Mouse (Mus musculus): ENCODE measurements at regions not wholly inside any gene's neighbourhood (a gene's known extent, or its start where the extent isn't known, plus 50 kb on each side); places are given as distances from the start of the nearest gene placed in this dataset.

GRCm38 (mm10) chr13:40652916-40653315, 85.3 kb downstream of the Tfap2a start:
- DNase-seq (ENCODE audit: extremely low read depth, low read depth, low spot score), result no peak

DNA sequence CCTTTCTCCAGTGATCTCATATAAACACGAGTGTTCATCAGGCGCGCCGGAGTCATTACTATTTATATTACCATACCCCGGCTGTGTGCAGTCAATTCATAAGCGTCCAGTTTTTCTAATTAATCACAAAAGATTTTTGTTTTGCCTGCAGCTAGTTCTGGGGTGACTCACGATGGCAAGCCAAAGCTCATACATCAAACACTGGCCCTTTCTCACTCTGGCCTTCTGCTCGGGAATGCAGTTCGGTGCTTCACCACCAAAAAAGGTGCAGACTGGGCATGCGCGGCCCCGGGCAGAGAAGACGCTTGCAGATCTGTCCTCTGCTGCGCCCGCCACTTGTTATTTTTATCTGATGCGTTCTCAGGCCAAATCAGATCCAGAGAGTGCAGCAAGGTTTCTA, 87.1 kb downstream of the Tfap2a start:
- DNase-seq (ENCODE audit: extremely low read depth, low read depth, low spot score), result no peak

GRCm38 (mm10) chr13:40650036-40650709, 88.0 kb downstream of the Tfap2a start:
- DNase-seq (ENCODE audit: extremely low read depth, low read depth, low spot score), result no peak

DNA sequence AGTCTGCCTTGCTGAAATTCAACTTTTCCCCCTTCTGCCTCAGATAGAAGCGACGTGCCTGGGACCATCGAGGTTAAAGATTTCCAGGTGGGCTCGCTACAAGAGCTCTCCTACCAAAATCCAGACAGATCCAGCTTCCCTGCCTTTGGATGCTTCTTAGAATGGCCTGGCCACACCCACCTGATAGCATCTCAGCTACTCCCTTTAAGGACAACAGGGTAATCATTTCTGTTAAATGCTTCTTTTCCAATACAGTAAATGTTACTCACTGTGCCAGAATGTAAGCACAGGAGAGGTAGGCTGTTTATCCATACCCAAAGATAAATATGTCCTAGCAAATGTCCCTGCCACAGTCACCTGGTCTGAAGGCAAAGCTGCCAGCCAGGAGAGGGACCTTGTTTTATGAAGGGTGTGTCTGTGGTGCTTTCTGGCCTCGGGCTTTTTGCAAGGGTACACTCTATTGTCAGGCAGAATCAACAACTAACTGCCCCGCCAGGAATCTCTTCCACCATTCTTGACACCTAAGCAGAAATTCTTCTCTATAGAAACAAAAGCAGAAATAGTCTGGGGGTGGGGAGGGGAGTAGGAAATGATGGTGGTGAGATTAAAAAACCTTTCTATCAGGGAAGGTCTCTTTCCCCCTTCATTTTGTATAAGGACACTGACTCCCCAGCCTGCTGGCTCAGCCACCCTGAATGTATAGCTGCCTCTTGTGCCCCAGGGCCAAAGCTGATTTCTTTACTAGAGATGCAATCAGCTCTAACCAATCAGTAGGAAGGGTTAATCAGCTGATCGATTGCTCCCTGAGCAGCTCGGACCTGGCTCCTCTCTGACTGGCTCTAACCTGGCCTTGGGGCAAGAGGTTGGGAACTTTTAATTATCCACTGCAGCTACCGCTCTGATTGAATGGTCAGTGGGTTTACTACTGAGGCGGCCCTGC, 88.8 kb downstream of the Tfap2a start:
- no peak for DNase-seq (ENCODE audit: extremely low read depth, low read depth, low spot score)

DNA sequence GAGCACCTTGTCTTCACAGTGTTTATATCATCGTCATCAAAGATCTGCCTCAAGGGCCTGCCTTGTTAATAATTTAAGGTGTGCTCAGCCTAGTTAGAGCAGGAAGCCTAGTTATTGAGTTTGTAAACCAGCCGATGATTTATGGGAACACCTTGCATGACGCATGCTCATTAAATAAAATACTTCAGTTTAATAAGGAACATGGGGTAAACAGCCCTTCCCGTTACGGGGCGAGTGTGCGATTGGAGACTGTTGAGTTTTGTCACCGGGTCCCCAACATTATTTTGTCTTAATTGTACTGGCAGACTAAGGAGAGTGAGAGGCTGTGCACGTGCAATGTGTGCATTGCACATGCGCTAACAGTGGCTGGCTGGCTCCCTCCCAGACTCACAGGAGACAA, 92.0 kb downstream of the Tfap2a start:
- DNase-seq (ENCODE audit: extremely low read depth, low read depth, low spot score), result no peak

GRCm38 (mm10) chr13:40645646-40646045, 92.5 kb downstream of the Tfap2a start:
- DNase-seq (ENCODE audit: extremely low read depth, low read depth, low spot score), result no peak

- no peak for DNase-seq (ENCODE audit: extremely low read depth, low read depth, low spot score)
Observed at GRCm38 (mm10) chr13:40642931-40643330, 95.2 kb downstream of the Tfap2a start.

DNA sequence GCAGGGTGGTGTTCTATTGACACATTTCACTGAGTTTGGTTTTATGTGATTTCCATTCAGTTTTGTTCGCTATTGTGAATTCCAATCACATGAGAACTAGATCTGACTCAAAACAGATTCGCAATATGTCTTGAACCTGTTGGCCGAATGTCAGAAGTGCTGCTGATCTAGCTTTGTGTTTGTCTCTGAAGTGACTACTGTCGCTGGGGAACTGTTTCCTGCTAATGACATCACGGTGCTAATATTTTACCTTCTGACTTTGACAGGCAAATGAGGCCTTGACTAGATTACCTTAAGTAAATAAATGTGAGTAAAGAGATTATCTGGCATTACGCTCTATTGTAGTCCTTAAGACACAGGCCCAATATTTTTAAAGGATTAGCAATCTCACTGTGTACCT, 100.9 kb downstream of the Tfap2a start:
- DNase-seq (ENCODE audit: extremely low read depth, low read depth, low spot score), result peak; percentile 78

- no peak for DNase-seq (ENCODE audit: extremely low read depth, low read depth, low spot score)
Observed at GRCm38 (mm10) chr13:40617881-40618280, 120.3 kb downstream of the Tfap2a start.

- DNase-seq (ENCODE audit: extremely low read depth, low read depth, low spot score), result no peak
Observed at GRCm38 (mm10) chr13:40608526-40608925, 129.7 kb downstream of the Tfap2a start.

- no peak for DNase-seq (ENCODE audit: extremely low read depth, low read depth, low spot score)
Observed at GRCm38 (mm10) chr13:40606405-40607271, 131.5 kb downstream of the Tfap2a start.

GRCm38 (mm10) chr13:40605686-40606404, 132.3 kb downstream of the Tfap2a start:
- DNase-seq (ENCODE audit: extremely low read depth, low read depth, low spot score), result peak; percentile 13

- DNase-seq (ENCODE audit: extremely low read depth, low read depth, low spot score), result no peak
Observed at GRCm38 (mm10) chr13:40574981-40575745, 163.0 kb downstream of the Tfap2a start.

GRCm38 (mm10) chr13:40569461-40569860, 168.7 kb downstream of the Tfap2a start:
- DNase-seq (ENCODE audit: extremely low read depth, low read depth, low spot score), result no peak

GRCm38 (mm10) chr13:40567821-40568220, 170.4 kb downstream of the Tfap2a start:
- no peak for DNase-seq (ENCODE audit: extremely low read depth, low read depth, low spot score)

GRCm38 (mm10) chr13:40564351-40564750, 173.8 kb downstream of the Tfap2a start:
- peak; percentile 98 for DNase-seq (ENCODE audit: extremely low read depth, low read depth, low spot score)

DNA sequence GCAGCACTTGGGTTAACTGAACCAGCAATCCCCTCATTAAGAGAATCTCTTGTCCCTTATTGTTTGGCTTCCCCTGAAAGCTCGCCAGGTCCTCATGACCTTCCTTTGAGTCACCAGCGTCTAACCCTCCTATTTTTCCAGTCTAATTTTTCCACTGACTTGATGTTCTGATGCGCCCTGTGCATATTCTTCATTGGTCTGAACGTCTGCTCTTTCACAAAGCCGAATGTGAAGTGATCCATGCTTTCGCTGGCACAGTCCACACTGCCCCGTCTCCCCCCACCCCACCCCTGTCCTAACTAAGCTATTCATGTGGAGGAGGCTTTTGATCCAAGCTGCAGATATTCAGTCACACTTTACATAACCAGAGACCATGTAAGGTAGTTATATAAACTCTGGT, 183.8 kb downstream of the Tfap2a start:
- no peak for DNase-seq (ENCODE audit: extremely low read depth, low read depth, low spot score)

GRCm38 (mm10) chr13:40525501-40525900, 164.3 kb upstream of the Ofcc1 start:
- peak; percentile 94 for DNase-seq (ENCODE audit: extremely low read depth, low read depth, low spot score)

GRCm38 (mm10) chr13:40523115-40523514, 161.9 kb upstream of the Ofcc1 start:
- DNase-seq (ENCODE audit: extremely low read depth, low read depth, low spot score), result no peak

- no peak for DNase-seq (ENCODE audit: extremely low read depth, low read depth, low spot score)
Observed at GRCm38 (mm10) chr13:40518180-40518579, 156.9 kb upstream of the Ofcc1 start.

All from fat pad, adult 2 months (tissue).